Mouse (Mus musculus): ENCODE measurements at regions not wholly inside any gene's neighbourhood (a gene's known extent, or its start where the extent isn't known, plus 50 kb on each side); places are given as distances from the start of the nearest gene placed in this dataset.

GRCm38 (mm10) chr6:94413987-94414360 is 86.2 kb upstream of the Slc25a26 start:
- intact Hi-C loops (cut with DNase I): no loop called here

GRCm38 (mm10) chr6:94413297-94413986 is 86.7 kb upstream of the Slc25a26 start:
- intact Hi-C loops (cut with DNase I): no loop called here

- intact Hi-C loops (cut with DNase I): no loop called here
Measured at GRCm38 (mm10) chr6:94412341-94412740, 87.8 kb upstream of the Slc25a26 start.

DNA sequence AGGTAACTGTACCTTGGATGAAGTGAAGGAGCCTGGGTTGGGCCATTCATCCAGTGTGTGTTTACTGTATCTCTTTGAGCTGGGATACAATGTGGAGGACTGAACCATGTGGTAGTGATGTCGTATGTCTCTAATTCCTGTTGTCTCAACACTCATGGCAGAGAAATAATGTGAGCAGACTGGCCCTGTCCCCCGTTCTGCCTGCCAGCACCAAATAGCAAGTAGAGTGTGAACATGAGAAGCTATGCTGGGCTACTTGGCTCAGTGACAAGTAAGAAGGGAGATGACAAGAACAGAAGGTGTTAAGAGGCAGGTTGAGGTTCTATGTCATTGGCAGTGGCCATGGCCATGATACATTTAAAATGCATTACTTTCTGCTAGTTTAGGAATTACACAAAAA is 89.7 kb upstream of the Slc25a26 start:
- intact Hi-C loops (cut with DNase I): no loop called here

GRCm38 (mm10) chr6:94408996-94409395 is 91.1 kb upstream of the Slc25a26 start:
- intact Hi-C loops (cut with DNase I): no loop called here

GRCm38 (mm10) chr6:94407751-94408150 is 92.4 kb upstream of the Slc25a26 start:
- intact Hi-C loops (cut with DNase I): no loop called here

DNA sequence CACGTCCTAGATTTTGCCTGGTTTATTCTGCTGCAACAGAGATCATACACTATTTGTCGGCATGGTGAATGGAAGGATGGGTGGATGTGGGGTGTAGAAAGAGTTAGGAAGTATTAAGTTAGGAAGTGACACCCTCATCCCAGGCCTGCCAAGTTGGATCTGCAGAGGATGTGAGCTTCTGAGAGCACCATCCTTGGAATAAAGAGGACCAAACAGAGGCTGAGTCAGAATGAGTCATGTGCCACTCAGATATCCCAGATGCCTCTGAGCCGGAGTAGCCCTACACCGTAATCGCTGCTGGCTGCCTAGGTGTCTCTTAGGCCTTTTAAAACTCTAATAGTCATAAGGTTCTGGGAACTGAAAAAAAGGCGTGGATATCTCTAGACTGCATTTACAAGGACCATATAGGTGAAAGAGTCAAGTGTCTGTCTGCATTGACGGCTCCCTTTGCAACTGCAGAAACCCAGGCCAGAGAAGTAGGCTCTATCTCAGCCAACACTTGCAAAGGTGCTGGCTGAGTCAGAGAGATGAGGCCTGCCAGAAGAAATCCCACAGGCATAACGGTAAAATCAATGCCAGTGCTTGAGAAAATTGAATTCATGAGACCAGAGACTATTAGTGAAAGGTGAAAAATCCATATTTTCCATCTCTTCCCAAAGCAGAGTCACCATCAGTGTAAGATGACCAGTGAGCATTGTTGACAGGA is 94.6 kb upstream of the Slc25a26 start:
- intact Hi-C loops (cut with DNase I): no loop called here

DNA sequence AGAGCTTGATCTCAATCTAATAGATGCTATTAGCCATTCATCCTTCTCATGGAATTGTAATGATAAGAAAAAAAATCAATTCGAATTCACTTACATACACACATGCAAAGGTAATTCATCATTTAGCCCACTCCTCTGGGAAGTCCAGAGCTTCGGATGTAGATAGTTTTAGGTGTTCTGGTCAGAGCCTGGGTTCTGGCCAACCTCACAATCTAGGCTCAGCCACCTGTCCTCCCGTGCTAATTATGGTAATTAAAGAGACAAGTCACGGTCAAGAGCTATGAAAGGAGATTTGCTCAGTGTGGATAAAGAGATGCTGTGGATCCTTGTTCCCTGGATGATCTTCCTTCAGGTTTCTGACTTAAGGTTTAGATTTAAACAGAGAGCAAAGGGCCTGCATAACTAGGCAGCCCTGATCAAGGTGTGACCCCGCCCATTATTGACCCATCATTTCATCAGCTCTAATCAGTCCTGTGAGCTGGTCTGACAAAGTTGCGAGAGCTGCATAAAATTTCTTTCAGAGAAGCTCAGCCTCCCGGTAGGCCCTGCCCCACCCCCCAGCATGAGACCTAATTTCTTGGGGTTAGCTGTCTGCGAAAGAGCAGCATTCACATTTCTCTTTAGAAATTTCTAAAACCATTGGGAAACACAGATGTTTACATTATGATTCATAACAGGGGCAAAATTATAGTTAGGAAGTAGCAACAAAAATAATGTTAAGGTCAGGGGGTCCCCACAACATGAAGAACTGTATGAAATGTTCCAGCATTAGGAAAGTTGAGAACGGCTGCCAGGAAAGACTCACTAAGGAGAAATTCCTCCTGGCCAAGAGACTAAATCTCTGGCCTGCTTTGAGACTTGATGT is 98.3 kb upstream of the Slc25a26 start:
- intact Hi-C loops (cut with DNase I): loop anchor here (2.0 kb wide), 1 partner anchor 321 kb away; no protein-coding TSS in a partner anchor

- intact Hi-C loops (cut with DNase I): loop anchor here (2.0 kb wide), 1 partner anchor 320 kb away; no protein-coding TSS in a partner anchor
Measured at GRCm38 (mm10) chr6:94401061-94401591, 99.0 kb upstream of the Slc25a26 start.

DNA sequence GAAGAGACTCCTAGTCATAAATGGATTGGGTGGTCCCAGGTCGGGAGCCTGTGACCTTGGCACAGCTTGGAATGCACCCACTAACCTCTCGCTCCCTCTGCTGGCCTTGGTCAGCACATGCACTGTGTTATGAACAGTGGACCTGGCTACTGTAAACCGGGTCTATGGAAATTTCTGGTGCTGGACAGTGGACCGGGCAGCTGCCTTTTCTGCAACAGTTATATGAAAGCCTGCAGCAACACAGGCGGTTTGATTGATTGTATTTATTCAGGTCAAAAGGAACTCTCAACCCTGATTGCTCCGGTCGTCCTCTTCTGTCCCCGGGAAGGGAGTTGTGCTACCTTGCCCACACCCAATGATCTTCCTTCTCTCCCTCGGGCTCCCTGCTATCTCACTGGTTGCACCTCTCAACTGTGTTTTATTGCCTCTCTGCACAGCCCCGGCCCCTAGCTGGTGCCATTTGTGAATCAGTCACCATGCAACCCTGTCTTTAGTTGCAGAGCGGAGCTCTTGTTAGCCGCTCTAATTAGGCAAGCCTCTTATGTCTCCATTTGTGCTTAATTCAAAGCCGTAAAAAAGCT is 99.6 kb upstream of the Slc25a26 start:
- intact Hi-C loops (cut with DNase I): loop anchor here (2.0 kb wide), 1 partner anchor 320 kb away; no protein-coding TSS in a partner anchor

DNA sequence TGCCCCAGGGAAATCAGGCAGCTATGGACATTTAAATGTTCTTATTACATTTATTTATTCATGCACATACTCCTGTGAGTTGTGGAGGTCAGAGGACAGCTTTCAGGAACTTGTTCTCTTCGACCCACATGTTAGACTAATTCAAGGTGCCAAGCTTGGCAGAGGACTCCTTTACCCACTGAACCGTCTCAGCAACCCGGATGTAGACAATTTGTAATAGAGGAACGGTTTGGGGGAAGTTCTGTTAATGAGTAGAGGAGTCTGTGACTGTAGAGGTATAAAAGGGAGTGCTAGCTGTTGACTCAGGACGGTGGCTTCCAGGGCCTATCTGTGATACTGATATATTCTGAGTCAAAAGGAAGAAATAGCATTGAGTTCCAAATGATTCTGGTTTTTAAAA is 107.4 kb upstream of the Magi1 start:
- intact Hi-C loops (cut with DNase I): no loop called here

DNA sequence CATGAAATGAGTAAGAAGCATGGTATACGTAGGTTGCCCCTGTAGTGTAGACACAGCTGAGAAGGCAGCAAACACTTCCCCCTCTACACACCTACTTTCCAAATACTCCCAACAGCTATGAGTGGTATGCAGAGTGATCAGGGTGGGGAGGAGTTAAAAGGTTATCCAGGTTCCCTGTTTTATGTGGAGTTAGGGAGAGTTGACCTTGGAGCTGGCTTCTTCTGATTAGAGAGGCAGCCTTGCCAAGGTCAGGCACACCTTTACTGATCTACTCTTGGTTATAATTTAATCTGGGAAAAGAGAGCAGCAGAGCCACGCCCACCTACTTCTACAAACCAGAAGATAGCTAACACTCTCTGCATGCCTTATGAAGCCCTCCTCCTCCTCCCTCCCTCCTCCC is 106.7 kb upstream of the Magi1 start:
- intact Hi-C loops (cut with DNase I): no loop called here

- intact Hi-C loops (cut with DNase I): no loop called here
Measured at GRCm38 (mm10) chr6:94389716-94390115, 106.0 kb upstream of the Magi1 start.

DNA sequence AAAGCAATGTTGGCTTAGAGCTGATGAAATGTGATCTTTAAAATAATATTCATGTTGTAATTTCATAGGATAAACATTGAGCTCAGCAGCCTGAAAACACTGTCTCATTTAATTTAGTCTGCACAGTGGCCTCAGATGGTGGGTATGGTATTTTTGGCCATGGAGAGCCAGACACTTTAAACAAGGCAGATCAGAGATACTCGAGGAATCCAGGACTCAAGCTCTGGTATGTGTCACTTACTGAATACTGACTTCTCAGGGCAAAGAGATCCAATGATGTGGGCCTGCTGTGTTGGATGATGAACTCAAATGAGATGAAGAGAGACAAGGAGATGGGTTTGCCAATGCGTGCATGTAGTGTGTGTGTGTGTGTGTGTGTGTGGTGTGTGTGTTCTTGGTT is 103.9 kb upstream of the Magi1 start:
- intact Hi-C loops (cut with DNase I): no loop called here

- intact Hi-C loops (cut with DNase I): no loop called here
Measured at GRCm38 (mm10) chr6:94385531-94385930, 101.8 kb upstream of the Magi1 start.

- intact Hi-C loops (cut with DNase I): no loop called here
Measured at GRCm38 (mm10) chr6:94369991-94370390, 86.3 kb upstream of the Magi1 start.

GRCm38 (mm10) chr6:94363951-94364350 is 80.2 kb upstream of the Magi1 start:
- intact Hi-C loops (cut with DNase I): loop anchor here (2.0 kb wide), 1 partner anchor 283 kb away; no protein-coding TSS in a partner anchor

DNA sequence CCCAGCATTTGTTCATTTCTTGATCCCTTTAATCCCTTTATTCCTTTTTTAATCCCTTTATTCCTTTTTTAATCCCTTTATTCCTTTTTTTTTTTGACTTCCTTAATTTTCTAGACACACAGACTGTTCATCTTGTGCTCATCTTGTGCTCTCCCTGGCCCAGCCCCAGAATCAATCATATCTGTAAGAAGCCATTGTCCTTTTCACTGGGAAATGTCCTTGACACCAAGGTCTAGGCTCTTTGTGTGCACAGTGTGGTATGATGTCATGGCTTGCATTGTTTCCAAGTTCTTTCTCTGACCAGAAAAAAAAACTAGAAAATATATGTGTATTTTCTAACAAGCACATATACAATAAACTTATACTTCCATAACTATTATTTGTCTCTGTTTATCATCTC is 78.9 kb upstream of the Magi1 start:
- intact Hi-C loops (cut with DNase I): no loop called here

- intact Hi-C loops (cut with DNase I): no loop called here
Measured at GRCm38 (mm10) chr6:94357568-94357967, 73.9 kb upstream of the Magi1 start.

DNA sequence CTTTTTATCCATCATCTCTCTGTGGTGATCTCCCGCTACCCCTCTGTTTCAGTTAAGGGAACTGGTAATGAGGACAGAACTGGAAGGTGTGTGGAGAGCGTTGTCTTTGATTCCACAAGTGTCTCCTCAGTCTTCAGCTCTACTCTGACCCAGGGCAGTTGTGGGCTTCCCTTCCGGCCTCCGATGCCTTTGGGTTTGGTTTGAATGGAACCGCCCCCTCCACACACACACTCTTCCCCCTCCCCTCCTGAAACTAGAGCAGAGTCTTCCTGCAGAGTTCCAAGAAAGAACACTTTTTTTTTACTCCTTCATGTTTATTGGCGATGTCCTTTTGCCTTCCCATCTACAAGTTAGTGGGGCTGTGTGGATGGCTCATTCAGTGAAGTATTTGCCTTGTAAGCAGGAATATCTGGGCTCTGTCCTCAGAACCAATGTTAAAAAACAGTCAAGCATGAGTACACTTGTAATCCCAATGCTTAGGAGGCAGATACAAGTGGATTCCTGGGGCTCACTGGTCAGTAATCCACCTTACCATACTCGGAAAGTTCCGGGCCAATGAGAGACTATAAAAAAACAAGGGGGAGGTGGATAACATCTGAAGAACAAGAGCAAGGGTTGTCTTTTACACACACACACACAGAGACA is 70.9 kb upstream of the Magi1 start:
- intact Hi-C loops (cut with DNase I): no loop called here

- intact Hi-C loops (cut with DNase I): no loop called here
Measured at GRCm38 (mm10) chr6:94344296-94344695, 60.6 kb upstream of the Magi1 start.

Data from adrenal gland (tissue).